Mouse (Mus musculus) Patski (cell line): Measurements from ENCODE around the gene Gna11. TPM values are rescaled to one million over a fixed set of nuclear protein-coding genes. Genes with fewer than 3 reads are reported as not detected.

Experiments
- ATAC-seq: fragments of 100-300 bp; one replicate; pipeline ENCODE4 v1.8.0; 2021
- CTCF ChIA-PET: fragments of 350-600 bp; sonication (Branson Sonifier 250); formaldehyde crosslinking; loops from one replicate; lab custom pipeline; 2022; ENCODE audit warnings: inconsistent platforms; lab: Charles Lee
- POLR2A ChIA-PET: fragments of 350-600 bp; sonication (Branson Sonifier 250); formaldehyde crosslinking; loops from one replicate; lab custom pipeline; 2022; ENCODE audit warnings: antibody characterized with exemption, inconsistent platforms; lab: Charles Lee
- DNase-seq: peaks from one replicate; pipeline ENCODE4 v3.0.0-alpha.2; 2011; ENCODE audit warnings: low read depth, low spot score
- H3K27me3 ChIP-seq: fragments of 371-371 bp; one replicate; pipeline ENCODE4 v1.5.1; 2021
- CTCF ChIP-seq: fragments of 100-300 bp; IDR thresholded peaks from one replicate; pipeline ENCODE4 v1.5.1; 2021
- in situ Hi-C: fragments of 300-500 bp; cut with MboI; formaldehyde crosslinking; loops from 3 replicates; pipeline ENCODE4 v1.11.1; 2018; ENCODE audit warnings: low pct_unique_long_range_greater_than_20kb, mixed read lengths
- polyA plus RNA-seq: library from polyadenylated mRNA; unstranded; gene quantifications from one replicate; pipeline ENCODE4 v1.2.3, GENCODE M21; 2021

Gna11 gene
- polyA plus RNA-seq = 76.2 TPM

GRCm38 (mm10) chr10:81545161-81545747 is at the start of gene Gna11:
Gna11 (minus strand) TSS chr10:81545190.
- in situ Hi-C loops = no loop called here
- ChIA-PET POLR2A (interaction anchor here (0.6 to 1.1 kb wide), 4 partner anchors 25 to 523 kb away, joined by 3 to 6 read pairs (median 5); partner anchors contain the start of gene Ncln), CTCF (no interaction called here)
- H3K27me3 ChIP-seq = no peaks in the 10 kb centered on the region
- TF ChIP-seq CTCF = no peak
- peak; percentile 91 for ATAC-seq
- peak; percentile 87 for DNase-seq

DNA sequence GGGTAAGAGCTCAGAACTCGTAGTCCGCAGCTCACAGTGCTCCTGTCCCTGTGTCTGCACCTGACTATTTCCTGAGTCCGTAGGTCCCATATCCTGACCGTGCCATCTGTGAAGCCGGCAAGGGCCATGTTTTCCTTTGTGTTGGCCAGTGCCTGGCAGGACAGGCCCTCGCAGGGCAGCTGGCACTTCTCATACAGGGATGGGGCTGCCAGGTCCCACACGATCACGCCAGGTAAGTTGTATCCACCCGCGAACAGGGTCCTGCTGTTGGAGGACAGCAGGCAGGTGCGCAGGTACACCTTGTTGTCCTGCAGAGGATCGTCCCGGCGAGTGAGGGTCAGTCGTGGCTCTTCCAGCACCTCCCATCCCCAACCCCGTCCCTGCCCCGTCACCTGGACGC is 48.9 kb upstream of the Gna11 start:
- DNase-seq (no peak), ATAC-seq (no peak)
- ChIA-PET POLR2A (no interaction called here), CTCF (no interaction called here)
- in situ Hi-C loops = no loop called here
- no peaks in the 10 kb centered on the region for H3K27me3 ChIP-seq
- no peak for TF ChIP-seq CTCF

- CTCF ChIA-PET = no interaction called here
- in situ Hi-C loops = no loop called here
Measured at GRCm38 (mm10) chr10:81593223-81593622, 48.2 kb upstream of the Gna11 start.

GRCm38 (mm10) chr10:81592631-81593030 is 47.6 kb upstream of the Gna11 start:
- POLR2A ChIA-PET = no interaction called here
- ATAC-seq (no peak), DNase-seq (no peak)
- no peaks in the 10 kb centered on the region for H3K27me3 ChIP-seq
- CTCF ChIA-PET = no interaction called here
- in situ Hi-C loops = no loop called here
- TF ChIP-seq CTCF = no peak

More at GRCm38 (mm10) chr10:81593223-81593622, 48.2 kb upstream of the Gna11 start:
- ATAC-seq (no peak), DNase-seq (no peak)
- POLR2A ChIA-PET = no interaction called here
- TF ChIP-seq CTCF = no peak
- H3K27me3 ChIP-seq = no peaks in the 10 kb centered on the region

- no peaks in the 10 kb centered on the region for H3K27me3 ChIP-seq
- in situ Hi-C loops = no loop called here
- DNase-seq = no peak
- CTCF ChIA-PET = interaction anchor here (1.0 kb wide), 1 partner anchor 11 kb away, joined by 3 read pairs; no protein-coding TSS in a partner anchor
- no peak for TF ChIP-seq CTCF
- POLR2A ChIA-PET = no interaction called here
- ATAC-seq = no peak
Measured at GRCm38 (mm10) chr10:81591846-81592245, 46.9 kb upstream of the Gna11 start.

DNA sequence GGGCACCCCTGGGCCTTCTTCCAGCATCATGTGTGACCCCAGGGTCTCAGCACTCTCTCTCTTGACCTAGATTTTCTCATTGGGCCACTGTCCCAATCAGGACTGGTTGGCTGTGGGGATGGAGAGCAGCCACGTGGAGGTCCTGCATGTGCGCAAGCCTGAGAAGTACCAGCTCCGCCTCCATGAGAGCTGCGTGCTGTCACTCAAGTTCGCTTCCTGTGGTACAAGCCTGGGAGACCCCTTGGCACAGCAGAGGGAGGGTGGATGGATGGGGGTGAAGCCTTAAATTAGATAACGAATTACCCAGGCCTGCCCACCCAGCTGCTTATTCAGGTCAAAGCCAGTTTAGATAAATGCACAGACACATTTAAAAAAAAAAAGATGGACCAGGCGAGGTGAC is 43.7 kb upstream of the Gna11 start:
- ChIA-PET POLR2A (no interaction called here), CTCF (interaction anchor here (0.9 kb wide), 1 partner anchor 8 kb away, joined by 3 read pairs; no protein-coding TSS in a partner anchor)
- DNase-seq = no peak
- in situ Hi-C loops = no loop called here
- TF ChIP-seq CTCF = no peak
- H3K27me3 ChIP-seq = no peaks in the 10 kb centered on the region
- ATAC-seq = no peak

DNA sequence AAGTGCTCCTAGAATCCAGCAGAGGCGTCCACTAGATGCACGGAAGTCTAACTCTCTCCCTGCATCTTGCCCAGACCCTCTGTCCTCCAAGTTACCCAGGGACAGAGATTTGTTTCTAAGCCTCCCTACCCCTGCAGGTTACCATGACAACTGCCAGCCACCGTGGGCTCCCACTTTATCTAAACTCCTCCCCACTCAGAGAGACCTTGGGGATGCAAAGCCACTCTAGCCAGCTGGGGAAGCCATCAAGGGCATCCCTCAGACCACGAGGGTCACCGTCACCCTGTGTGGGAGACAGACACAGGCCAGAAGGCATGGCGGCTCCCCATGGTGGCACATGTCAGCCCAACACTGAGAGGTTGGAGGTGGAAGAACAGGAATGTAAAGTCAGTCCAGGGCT is 38.4 kb upstream of the Gna11 start:
- DNase-seq (no peak), ATAC-seq (no peak)
- POLR2A ChIA-PET = no interaction called here
- CTCF ChIA-PET = no interaction called here
- in situ Hi-C loops = no loop called here
- H3K27me3 ChIP-seq = no peaks in the 10 kb centered on the region
- TF ChIP-seq CTCF = no peak

- DNase-seq = no peak
- no peak for ATAC-seq
- TF ChIP-seq CTCF = no peak
- no peaks in the 10 kb centered on the region for H3K27me3 ChIP-seq
- POLR2A ChIA-PET = interaction anchor here (0.5 kb wide), 1 partner anchor 73 kb away, joined by 4 read pairs; no protein-coding TSS in a partner anchor
- CTCF ChIA-PET = interaction anchor here (0.8 to 1.1 kb wide), 2 partner anchors 9 to 11 kb away, joined by 3 read pairs; no protein-coding TSS in a partner anchor
- in situ Hi-C loops = no loop called here
Measured at GRCm38 (mm10) chr10:81580441-81581070, 35.6 kb upstream of the Gna11 start.

DNA sequence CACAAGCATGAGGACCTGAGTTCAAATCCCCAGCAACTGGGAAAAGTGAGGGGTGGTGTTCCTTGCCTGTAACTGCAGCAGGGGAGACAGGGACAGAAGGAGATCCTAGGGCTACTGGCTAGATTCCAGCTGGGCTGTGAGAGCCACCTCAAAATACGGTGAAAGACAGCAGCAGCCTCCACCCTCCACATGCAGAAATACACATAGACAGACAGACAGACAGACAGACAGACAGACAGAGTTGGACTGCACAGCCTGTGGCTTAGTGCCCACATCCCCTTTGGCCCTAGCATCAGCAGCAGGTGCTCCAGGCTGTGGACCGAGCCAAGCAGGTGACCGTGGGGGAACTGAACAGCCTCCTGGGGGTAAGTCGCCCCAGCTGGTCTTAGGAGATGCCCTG is 35.0 kb upstream of the Gna11 start:
- no peaks in the 10 kb centered on the region for H3K27me3 ChIP-seq
- ChIA-PET POLR2A (no interaction called here), CTCF (interaction anchor here (0.8 to 1.1 kb wide), 2 partner anchors 9 to 11 kb away, joined by 3 read pairs; no protein-coding TSS in a partner anchor)
- in situ Hi-C loops = no loop called here
- ATAC-seq (no peak), DNase-seq (no peak)
- no peak for TF ChIP-seq CTCF

- ChIA-PET CTCF (interaction anchor here (1.0 to 2.7 kb wide), 4 partner anchors 9 to 28 kb away, joined by 3 to 11 read pairs (median 4); no protein-coding TSS in a partner anchor), POLR2A (interaction anchor here (0.6 to 1.3 kb wide), 2 partner anchors 24 to 197 kb away, joined by 4 read pairs; no protein-coding TSS in a partner anchor)
- no peaks in the 10 kb centered on the region for H3K27me3 ChIP-seq
- DNase-seq (no peak), ATAC-seq (no peak)
- in situ Hi-C loops = no loop called here
- TF ChIP-seq CTCF = no peak
Measured at GRCm38 (mm10) chr10:81575695-81576094, 30.7 kb upstream of the Gna11 start.

- CTCF ChIA-PET = interaction anchor here (1.0 to 2.7 kb wide), 4 partner anchors 9 to 29 kb away, joined by 3 to 11 read pairs (median 4); no protein-coding TSS in a partner anchor
- no peaks in the 10 kb centered on the region for H3K27me3 ChIP-seq
- POLR2A ChIA-PET = interaction anchor here (1.0 to 1.3 kb wide), 2 partner anchors 23 to 31 kb away, joined by 3 to 4 read pairs; no protein-coding TSS in a partner anchor
- TF ChIP-seq CTCF = no peak
- no peak for ATAC-seq
- in situ Hi-C loops = no loop called here
- no peak for DNase-seq
Measured at GRCm38 (mm10) chr10:81575208-81575631, 30.2 kb upstream of the Gna11 start.
